Mouse (Mus musculus): ENCODE results near the gene Trim11. TPM values are rescaled to one million over a fixed set of nuclear protein-coding genes. Genes with fewer than 3 reads are reported as not detected.

Trim11 gene
- polyA plus RNA-seq, 1 experiment from 2014 or later = 19.2 TPM

DNA sequence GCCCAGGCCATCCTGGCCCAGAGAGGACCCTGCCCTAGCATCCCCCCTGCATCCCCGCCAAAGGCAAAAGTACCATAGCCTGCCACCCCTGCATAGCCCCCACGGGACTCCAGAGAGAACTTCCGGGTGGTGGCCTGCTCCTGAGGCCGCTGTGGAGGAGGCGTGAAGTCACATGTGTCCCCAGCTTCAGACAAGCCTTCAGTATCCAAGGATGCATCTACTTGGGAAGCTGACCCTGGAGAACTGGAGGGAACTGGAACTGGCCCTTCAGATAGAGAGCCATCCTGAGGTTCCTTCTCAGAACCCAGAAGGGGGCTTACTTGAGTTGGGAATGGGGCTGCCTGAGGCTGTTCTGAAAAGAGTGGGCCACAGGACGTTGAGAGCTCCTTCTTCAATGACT is 21.9 kb downstream of the Trim11 start:
- peaks cover 5% of the 10 kb centered on the region for H3K27me3 ChIP-seq (replicated peaks; ENCODE audit: control insufficient read depth, insufficient read depth, low read length)
- no peak overlapping the region for H3K4me2 ChIP-seq (ENCODE audit: low read depth, low read length)
- no peak for ATAC-seq (ENCODE audit: low read depth)
- 68% methylated on average over 6 of the region's 6 CpGs for WGBS
- H3K4me1 ChIP-seq (ENCODE audit: control insufficient read depth, insufficient read depth, low read length) = no peaks in the 10 kb centered on the region
- no peak overlapping the region for H3K27ac ChIP-seq (replicated peaks; ENCODE audit: low read depth, low read length)
- no peaks in the 10 kb centered on the region for H3K9me3 ChIP-seq (ENCODE audit: control insufficient read depth, low read length)
- no peak overlapping the region for H3K4me3 ChIP-seq (ENCODE audit: low read depth, low read length)
- no peak overlapping the region for H3K9ac ChIP-seq (ENCODE audit: low read depth, low read length)
- H3K36me3 ChIP-seq (ENCODE audit: control insufficient read depth, insufficient read depth, low read length) = no peaks in the 10 kb centered on the region
- no peak for DNase-seq (ENCODE audit: low spot score)

GRCm38 (mm10) chr11:59000635-59001034 is 22.7 kb downstream of the Trim11 start:
- no peak overlapping the region for H3K27ac ChIP-seq (replicated peaks; ENCODE audit: low read depth, low read length)
- ATAC-seq (ENCODE audit: low read depth) (no peak), DNase-seq (ENCODE audit: low spot score) (no peak)
- H3K4me1 ChIP-seq (ENCODE audit: control insufficient read depth, insufficient read depth, low read length) = no peaks in the 10 kb centered on the region
- no peak overlapping the region for H3K4me2 ChIP-seq (ENCODE audit: low read depth, low read length)
- H3K4me3 ChIP-seq (ENCODE audit: low read depth, low read length) = no peak overlapping the region
- WGBS = 92% methylated on average over 21 of the region's 21 CpGs
- H3K36me3 ChIP-seq (ENCODE audit: control insufficient read depth, insufficient read depth, low read length) = no peaks in the 10 kb centered on the region
- H3K9ac ChIP-seq (ENCODE audit: low read depth, low read length) = no peak overlapping the region
- H3K9me3 ChIP-seq (ENCODE audit: control insufficient read depth, low read length) = no peaks in the 10 kb centered on the region
- H3K27me3 ChIP-seq (replicated peaks; ENCODE audit: control insufficient read depth, insufficient read depth, low read length) = no peaks in the 10 kb centered on the region; the same call in 1 of the 2 replicates

GRCm38 (mm10) chr11:59002327-59003079 is 24.6 kb downstream of the Trim11 start:
- WGBS = 86% methylated on average over 7 of the region's 7 CpGs
- Histone ChIP-seq H3K4me2 (ENCODE audit: low read depth, low read length) (no peak overlapping the region), H3K9ac (ENCODE audit: low read depth, low read length) (no peak overlapping the region), H3K4me3 (ENCODE audit: low read depth, low read length) (no peak overlapping the region), H3K27ac (replicated peaks; ENCODE audit: low read depth, low read length) (no peak overlapping the region), H3K4me1 (ENCODE audit: control insufficient read depth, insufficient read depth, low read length) (no peaks in the 10 kb centered on the region), H3K9me3 (ENCODE audit: control insufficient read depth, low read length) (no peaks in the 10 kb centered on the region), H3K36me3 (ENCODE audit: control insufficient read depth, insufficient read depth, low read length) (no peaks in the 10 kb centered on the region), H3K27me3 (replicated peaks; ENCODE audit: control insufficient read depth, insufficient read depth, low read length) (no peaks in the 10 kb centered on the region; the same call in 1 of the 2 replicates)
- ATAC-seq (ENCODE audit: low read depth) (no peak), DNase-seq (ENCODE audit: low spot score) (no peak)

DNA sequence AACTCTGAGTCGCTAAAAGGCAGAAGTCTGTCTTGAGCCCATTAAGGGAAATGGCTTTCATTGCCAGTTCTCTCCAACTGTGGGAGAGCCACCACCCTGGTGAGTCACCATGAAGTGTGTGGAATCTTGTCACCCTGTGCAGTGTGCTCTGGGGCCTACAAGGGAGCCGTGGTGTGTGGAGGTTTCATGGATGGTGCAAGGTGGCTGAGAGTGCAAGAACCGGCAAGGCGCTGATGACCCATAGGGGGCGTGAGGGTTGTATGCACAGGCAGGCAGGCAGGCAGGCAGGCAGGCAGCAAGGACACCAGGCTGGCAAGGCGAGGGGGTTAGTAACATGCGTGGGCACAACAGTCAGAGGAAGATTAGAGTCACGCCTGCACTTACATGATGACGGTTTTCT is 37.2 kb downstream of the Trim11 start:
- no peak overlapping the region for H3K4me3 ChIP-seq (ENCODE audit: low read depth, low read length)
- H3K27me3 ChIP-seq (replicated peaks; ENCODE audit: control insufficient read depth, insufficient read depth, low read length) = no peaks in the 10 kb centered on the region
- 46% methylated on average over 9 of the region's 9 CpGs for WGBS
- no peaks in the 10 kb centered on the region for H3K9me3 ChIP-seq (ENCODE audit: control insufficient read depth, low read length)
- H3K36me3 ChIP-seq (ENCODE audit: control insufficient read depth, insufficient read depth, low read length) = no peaks in the 10 kb centered on the region
- H3K4me2 ChIP-seq (ENCODE audit: low read depth, low read length) = no peak overlapping the region
- no peaks in the 10 kb centered on the region for H3K4me1 ChIP-seq (ENCODE audit: control insufficient read depth, insufficient read depth, low read length)
- DNase-seq (ENCODE audit: low spot score) (peak; percentile 11), ATAC-seq (ENCODE audit: low read depth) (no peak)
- no peak overlapping the region for H3K27ac ChIP-seq (replicated peaks; ENCODE audit: low read depth, low read length)
- H3K9ac ChIP-seq (ENCODE audit: low read depth, low read length) = no peak overlapping the region

- no peak overlapping the region for H3K4me3 ChIP-seq (ENCODE audit: low read depth, low read length)
- WGBS = 67% methylated on average over 6 of the region's 6 CpGs
- no peak overlapping the region for H3K9ac ChIP-seq (ENCODE audit: low read depth, low read length)
- no peaks in the 10 kb centered on the region for H3K27me3 ChIP-seq (replicated peaks; ENCODE audit: control insufficient read depth, insufficient read depth, low read length)
- H3K36me3 ChIP-seq (ENCODE audit: control insufficient read depth, insufficient read depth, low read length) = no peaks in the 10 kb centered on the region
- H3K9me3 ChIP-seq (ENCODE audit: control insufficient read depth, low read length) = no peaks in the 10 kb centered on the region
- no peak overlapping the region for H3K27ac ChIP-seq (replicated peaks; ENCODE audit: low read depth, low read length)
- ATAC-seq (ENCODE audit: low read depth) (no peak), DNase-seq (ENCODE audit: low spot score) (no peak)
- no peak overlapping the region for H3K4me2 ChIP-seq (ENCODE audit: low read depth, low read length)
- no peaks in the 10 kb centered on the region for H3K4me1 ChIP-seq (ENCODE audit: control insufficient read depth, insufficient read depth, low read length)
Measured at GRCm38 (mm10) chr11:59026411-59026810, 48.5 kb downstream of the Trim11 start.

- ATAC-seq (ENCODE audit: low read depth) = no peak
- Histone ChIP-seq H3K9ac (ENCODE audit: low read depth, low read length) (no peak overlapping the region), H3K27ac (replicated peaks; ENCODE audit: low read depth, low read length) (no peak overlapping the region), H3K27me3 (replicated peaks; ENCODE audit: control insufficient read depth, insufficient read depth, low read length) (no peaks in the 10 kb centered on the region), H3K4me2 (ENCODE audit: low read depth, low read length) (no peak overlapping the region), H3K4me1 (ENCODE audit: control insufficient read depth, insufficient read depth, low read length) (no peaks in the 10 kb centered on the region), H3K4me3 (ENCODE audit: low read depth, low read length) (no peak overlapping the region), H3K9me3 (ENCODE audit: control insufficient read depth, low read length) (no peaks in the 10 kb centered on the region), H3K36me3 (ENCODE audit: control insufficient read depth, insufficient read depth, low read length) (no peaks in the 10 kb centered on the region)
- DNase-seq (ENCODE audit: low spot score) = no peak
- WGBS = 91% methylated on average over 13 of the region's 13 CpGs
Measured at GRCm38 (mm10) chr11:59029003-59029402, 51.1 kb downstream of the Trim11 start.

Small RNA genes lying within 50 kb of the gene (microRNA-seq; reads per million reads assigned to microRNA genes)
- not detected for gene Gm44313 (ENCODE audit: borderline number of aligned reads)

Other genes starting within 250 kb of the Trim11 start
- not detected in 2 replicates for gene Olfr317, start 238.9 kb upstream of the Trim11 start, polyA plus RNA-seq (2014; fragmentation: Nextera tagmentation; extraction: Ambion mirVana)
- gene Olfr316, start 225.4 kb upstream of the Trim11 start, polyA plus RNA-seq (2014; fragmentation: Nextera tagmentation; extraction: Ambion mirVana) = not detected in 2 replicates
- 0.13 TPM in 1 of 2 replicates, not detected in the other for gene Olfr315, start 204.9 kb upstream of the Trim11 start, polyA plus RNA-seq (2014; fragmentation: Nextera tagmentation; extraction: Ambion mirVana)
- gene Olfr314, start 195.1 kb upstream of the Trim11 start, polyA plus RNA-seq (2014; fragmentation: Nextera tagmentation; extraction: Ambion mirVana) = not detected in 2 replicates
- gene Fam183b, start 176.1 kb upstream of the Trim11 start, polyA plus RNA-seq (2014; fragmentation: Nextera tagmentation; extraction: Ambion mirVana) = 1.7 and 5.7 TPM in 2 replicates
- gene Olfr313, start 163.1 kb upstream of the Trim11 start, polyA plus RNA-seq (2014; fragmentation: Nextera tagmentation; extraction: Ambion mirVana) = 0.07 TPM in 1 of 2 replicates, not detected in the other
- gene Olfr312, start 148.9 kb upstream of the Trim11 start, polyA plus RNA-seq (2014; fragmentation: Nextera tagmentation; extraction: Ambion mirVana) = not detected in 2 replicates
- gene Olfr311, start 138.8 kb upstream of the Trim11 start, polyA plus RNA-seq (2014; fragmentation: Nextera tagmentation; extraction: Ambion mirVana) = 0.08 TPM in 1 of 2 replicates, not detected in the other
- gene Gm12258, start 130.9 kb upstream of the Trim11 start, polyA plus RNA-seq (2014; fragmentation: Nextera tagmentation; extraction: Ambion mirVana) = 8.3 and 10.2 TPM in 2 replicates
- 6.4 and 6.7 TPM in 2 replicates for gene 2810021J22Rik, start 110.9 kb upstream of the Trim11 start, polyA plus RNA-seq (2014; fragmentation: Nextera tagmentation; extraction: Ambion mirVana)
- gene Zfp39, start 73.9 kb upstream of the Trim11 start, polyA plus RNA-seq (2014; fragmentation: Nextera tagmentation; extraction: Ambion mirVana) = 5.2 and 6.5 TPM in 2 replicates
- gene Btnl10, start 60.2 kb upstream of the Trim11 start, polyA plus RNA-seq (2014; fragmentation: Nextera tagmentation; extraction: Ambion mirVana) = 0.07 TPM in 1 of 2 replicates, not detected in the other
- gene Rnf187, start 39.2 kb upstream of the Trim11 start, polyA plus RNA-seq (2014; fragmentation: Nextera tagmentation; extraction: Ambion mirVana) = 256 and 271 TPM in 2 replicates
- 14.9 and 20.8 TPM in 2 replicates for gene Hist3h2ba, start 29.2 kb upstream of the Trim11 start, polyA plus RNA-seq (2014; fragmentation: Nextera tagmentation; extraction: Ambion mirVana)
- gene Hist3h2a, start 23.4 kb upstream of the Trim11 start, polyA plus RNA-seq (2014; fragmentation: Nextera tagmentation; extraction: Ambion mirVana) = 27.6 and 29.7 TPM in 2 replicates
- 0.41 and 0.51 TPM in 2 replicates for gene Trim17, start 23.4 kb upstream of the Trim11 start, polyA plus RNA-seq (2014; fragmentation: Nextera tagmentation; extraction: Ambion mirVana)
- 7.9 and 9.2 TPM in 2 replicates for gene Obscn, start 158.3 kb downstream of the Trim11 start, polyA plus RNA-seq (2014; fragmentation: Nextera tagmentation; extraction: Ambion mirVana)
- gene Iba57, start 185.6 kb downstream of the Trim11 start, polyA plus RNA-seq (2014; fragmentation: Nextera tagmentation; extraction: Ambion mirVana) = 2.5 and 3.1 TPM in 2 replicates
- 0.29 and 0.60 TPM in 2 replicates for gene Gjc2, start 205.1 kb downstream of the Trim11 start, polyA plus RNA-seq (2014; fragmentation: Nextera tagmentation; extraction: Ambion mirVana)
- gene Guk1, start 214.1 kb downstream of the Trim11 start, polyA plus RNA-seq (2014; fragmentation: Nextera tagmentation; extraction: Ambion mirVana) = 114 and 126 TPM in 2 replicates
- 81.9 and 89.3 TPM in 2 replicates for gene Mrpl55, start 224.4 kb downstream of the Trim11 start, polyA plus RNA-seq (2014; fragmentation: Nextera tagmentation; extraction: Ambion mirVana)
- gene 2310033P09Rik, start 230.2 kb downstream of the Trim11 start, polyA plus RNA-seq (2014; fragmentation: Nextera tagmentation; extraction: Ambion mirVana) = 23.9 and 27.0 TPM in 2 replicates

Data from embryonic facial prominence, embryonic 14.5 days (tissue).